Mouse (Mus musculus) kidney, embryonic 14.5 days (tissue): ENCODE measurements around the gene Lrrc31. TPM values are rescaled to one million over a fixed set of nuclear protein-coding genes. Genes with fewer than 3 reads are reported as not detected.

ENCODE experiments used
- ATAC-seq: fragments of 200-750 bp; cut with Nextera tagmentation; 2 replicates; pipeline ENCODE4 v1.8.0; 2017; ENCODE audit warnings: moderate number of reproducible peaks, mild to moderate bottlenecking, moderate TSS enrichment, moderate library complexity; ENCODE audit not compliant: low FRiP score, low TSS enrichment
- H3K27ac ChIP-seq: fragments of 300-500 bp; sonication (generic); 2 replicates; pipeline ENCODE4 v1.5.1; 2014; ENCODE audit warnings: low read depth, mild to moderate bottlenecking, low read length, moderate library complexity, mixed read lengths
- H3K27me3 ChIP-seq: fragments of 300-500 bp; sonication (generic); 2 replicates; pipeline ENCODE4 v1.6.1; 2014; ENCODE audit warnings: mild to moderate bottlenecking, low read length; ENCODE audit not compliant: control insufficient read depth, insufficient read depth
- H3K36me3 ChIP-seq: fragments of 300-500 bp; sonication (generic); 2 replicates; pipeline ENCODE4 v1.6.1; 2014; ENCODE audit warnings: low read length, mixed read lengths; ENCODE audit not compliant: control insufficient read depth, insufficient read depth
- H3K4me1 ChIP-seq: fragments of 300-500 bp; sonication (generic); 2 replicates; pipeline ENCODE4 v1.6.1; 2014; ENCODE audit warnings: low read length, mixed read lengths; ENCODE audit not compliant: control insufficient read depth, insufficient read depth
- H3K4me2 ChIP-seq: fragments of 300-500 bp; sonication (generic); replicated peaks from 2 replicates; pipeline ENCODE4 v1.6.1; 2014; ENCODE audit warnings: low read depth, mild to moderate bottlenecking, low read length
- H3K4me3 ChIP-seq: fragments of 300-500 bp; sonication (generic); 2 replicates; pipeline ENCODE4 v1.5.1; 2014; ENCODE audit warnings: mild to moderate bottlenecking, low read length
- H3K9ac ChIP-seq: fragments of 300-500 bp; sonication (generic); 2 replicates; pipeline ENCODE4 v1.6.1; 2014; ENCODE audit warnings: low read depth, mild to moderate bottlenecking, low read length, moderate library complexity
- H3K9me3 ChIP-seq: fragments of 300-500 bp; sonication (generic); 2 replicates; pipeline ENCODE4 v1.6.1; 2016; ENCODE audit warnings: low read length; ENCODE audit not compliant: control insufficient read depth
- WGBS: fragments of 180-500 bp; shearing (Covaris S2); extraction: QIAGEN DNeasy Blood & Tissue Kit; methylation state at CpG from one replicate; pipeline ENCODE4 v1.1.7; 2014; 5-methylcytosine and 5-hydroxymethylcytosine counted together
- polyA plus RNA-seq: library from polyadenylated mRNA; unstranded; fragments of >200 nt; fragmentation: Nextera tagmentation; extraction: Ambion mirVana; gene quantifications from 2 replicates; pipeline ENCODE4 v1.2.1, GENCODE M21; 2014

Gene Lrrc31
- polyA plus RNA-seq, 1 experiment from 2014 or later, result 0.24 TPM

DNA sequence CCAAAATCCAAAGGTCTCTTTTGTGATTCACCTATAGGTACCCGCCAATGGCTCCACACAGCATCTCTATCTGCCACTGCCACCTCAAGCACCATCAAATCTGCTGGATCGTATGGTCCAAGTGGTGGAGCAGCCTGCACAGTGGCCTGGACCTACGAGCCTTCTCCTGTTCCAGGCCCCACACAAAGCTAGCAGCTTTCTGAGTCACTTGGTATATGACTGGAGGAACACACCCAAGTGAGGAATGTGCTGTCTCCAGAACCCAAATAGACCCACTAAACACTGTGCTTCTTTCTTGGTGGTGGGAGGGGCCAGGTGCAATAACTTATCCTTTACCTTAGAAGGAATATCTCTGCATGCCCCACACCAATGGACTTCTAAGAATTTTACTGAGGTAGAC lies 6.3 kb upstream of the Lrrc31 start:
- H3K9me3 ChIP-seq, result no peaks in the 10 kb centered on the region
- H3K27me3 ChIP-seq, result no peaks in the 10 kb centered on the region
- H3K27ac ChIP-seq, result no peak overlapping the region
- WGBS, result 89% methylated on average over 3 of the region's 3 CpGs
- no peak overlapping the region for H3K4me3 ChIP-seq
- H3K4me2 ChIP-seq, result no peak overlapping the region
- no peak for ATAC-seq
- H3K4me1 ChIP-seq, result no peaks in the 10 kb centered on the region
- no peaks in the 10 kb centered on the region for H3K36me3 ChIP-seq
- H3K9ac ChIP-seq, result no peak overlapping the region

DNA sequence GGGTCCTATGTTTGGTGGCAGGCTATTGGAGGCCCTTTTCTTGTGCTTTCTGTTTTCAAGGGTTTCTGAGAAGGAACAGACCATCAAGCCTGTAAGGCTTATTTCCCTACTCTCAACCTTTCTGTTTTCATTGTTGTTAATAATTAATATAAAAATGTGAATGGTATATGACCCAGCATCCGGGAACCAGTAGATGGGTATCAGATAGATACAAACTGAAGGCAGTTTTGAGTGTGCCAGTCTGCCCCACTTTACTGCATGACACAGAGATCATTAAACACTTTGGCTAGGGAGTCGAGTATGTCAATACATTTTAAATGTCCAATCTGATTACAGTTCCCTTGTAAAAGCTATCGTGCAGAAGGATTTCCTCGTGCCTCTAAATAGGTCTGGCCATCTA lies 1.8 kb downstream of the Lrrc31 start:
- no peaks in the 10 kb centered on the region for H3K4me1 ChIP-seq
- no peak overlapping the region for H3K27ac ChIP-seq
- WGBS, result 42% methylated on average over 4 of the region's 4 CpGs
- H3K9ac ChIP-seq, result no peak overlapping the region
- ATAC-seq, result peak; percentile 32; the same call in 1 of the 2 replicates
- H3K4me2 ChIP-seq, result no peak overlapping the region
- no peak overlapping the region for H3K4me3 ChIP-seq
- no peaks in the 10 kb centered on the region for H3K27me3 ChIP-seq
- no peaks in the 10 kb centered on the region for H3K9me3 ChIP-seq
- no peaks in the 10 kb centered on the region for H3K36me3 ChIP-seq

DNA sequence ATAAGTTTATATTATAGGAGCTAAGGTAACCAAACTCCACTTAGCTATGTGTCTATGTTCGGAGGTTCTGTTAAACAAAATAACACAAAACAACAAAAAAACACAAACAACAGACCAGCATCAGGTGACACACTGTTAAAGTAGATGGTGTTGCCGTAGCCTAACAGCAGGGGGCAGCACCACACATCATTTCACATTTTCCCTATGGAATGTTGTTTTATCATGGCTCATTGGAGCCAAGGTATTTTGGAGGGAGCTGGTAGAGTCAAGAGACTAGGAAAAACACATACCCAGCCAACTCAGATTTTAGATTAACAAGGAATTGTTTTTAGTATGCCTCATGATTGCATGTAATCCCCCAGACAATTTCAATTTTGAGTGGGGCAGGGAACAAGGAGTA lies 3.3 kb downstream of the Lrrc31 start:
- Histone ChIP-seq H3K27me3 (no peaks in the 10 kb centered on the region), H3K27ac (no peak overlapping the region), H3K9me3 (no peaks in the 10 kb centered on the region), H3K4me1 (no peaks in the 10 kb centered on the region), H3K4me2 (no peak overlapping the region), H3K9ac (no peak overlapping the region), H3K36me3 (no peaks in the 10 kb centered on the region), H3K4me3 (no peak overlapping the region)
- ATAC-seq, result peak; percentile 84
- 14% methylated on average over 2 of the region's 2 CpGs for WGBS

DNA sequence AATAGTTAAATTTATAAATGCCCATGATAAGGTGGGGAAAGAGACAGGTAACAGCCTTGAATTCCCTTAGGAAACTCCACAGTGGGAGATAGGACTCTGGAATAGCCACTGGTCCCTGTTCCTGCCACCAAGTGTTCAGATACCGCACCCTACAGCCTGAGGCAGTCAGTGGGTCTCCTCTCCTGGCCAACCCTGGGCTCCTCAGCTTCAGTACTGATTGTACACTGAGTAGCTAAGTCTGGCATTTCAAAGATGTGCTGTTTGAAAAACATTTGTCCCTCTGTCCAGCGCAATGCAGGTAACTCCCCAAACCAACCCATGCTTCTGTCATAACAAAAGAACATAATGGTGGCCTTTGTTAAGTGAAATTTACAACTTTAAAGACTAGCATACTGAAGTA lies 4.0 kb downstream of the Lrrc31 start:
- Histone ChIP-seq H3K36me3 (no peaks in the 10 kb centered on the region), H3K9me3 (no peaks in the 10 kb centered on the region), H3K4me1 (no peaks in the 10 kb centered on the region), H3K27ac (no peak overlapping the region), H3K9ac (no peak overlapping the region), H3K4me3 (no peak overlapping the region), H3K27me3 (no peaks in the 10 kb centered on the region), H3K4me2 (no peak overlapping the region)
- ATAC-seq, result no peak
- 88% methylated on average over 2 of the region's 2 CpGs for WGBS

DNA sequence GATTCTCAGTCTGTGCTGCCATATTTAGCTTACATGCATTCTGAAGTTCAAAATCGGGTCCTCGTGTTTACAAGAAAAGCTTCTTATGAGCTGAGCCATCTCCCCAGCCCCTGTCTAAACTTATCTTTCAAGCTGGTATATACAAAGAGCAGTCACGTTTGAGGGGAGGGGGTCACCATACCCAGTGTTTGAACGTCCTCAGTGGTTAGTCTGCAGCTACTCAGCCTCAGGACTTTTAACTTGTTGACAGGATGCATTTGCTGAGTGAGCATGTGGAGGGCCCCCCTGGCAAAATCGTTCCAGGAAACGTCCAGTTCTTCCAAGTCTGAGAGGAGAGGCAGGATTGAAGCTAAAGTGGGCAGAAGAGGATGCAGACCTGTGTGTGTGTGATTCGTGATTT lies 8.7 kb downstream of the Lrrc31 start:
- H3K27ac ChIP-seq, result no peak overlapping the region
- H3K27me3 ChIP-seq, result no peaks in the 10 kb centered on the region
- H3K36me3 ChIP-seq, result no peaks in the 10 kb centered on the region
- H3K4me1 ChIP-seq, result no peaks in the 10 kb centered on the region
- 66% methylated on average over 7 of the region's 7 CpGs for WGBS
- no peak for ATAC-seq
- H3K4me2 ChIP-seq, result no peak overlapping the region
- H3K9me3 ChIP-seq, result no peaks in the 10 kb centered on the region
- no peak overlapping the region for H3K4me3 ChIP-seq
- H3K9ac ChIP-seq, result no peak overlapping the region

DNA sequence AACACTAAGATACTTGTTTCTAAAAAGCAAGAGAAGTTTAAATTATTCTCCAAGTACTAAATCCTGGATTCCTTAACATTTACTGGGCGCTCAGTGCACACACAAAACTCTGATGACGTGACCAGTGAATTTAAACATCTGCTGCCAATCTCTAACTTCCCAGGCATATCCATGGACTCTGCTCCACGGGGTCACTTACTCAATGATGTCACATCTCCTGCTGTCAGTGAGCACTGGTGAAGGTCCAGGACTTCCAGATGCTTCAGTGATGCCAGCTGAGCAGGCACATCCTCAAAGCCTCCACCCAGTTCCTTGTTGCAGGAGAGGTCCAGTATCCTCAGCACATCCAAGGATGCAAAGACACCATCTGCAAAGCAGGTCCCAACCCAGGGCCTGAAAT lies 12.4 kb downstream of the Lrrc31 start:
- no peaks in the 10 kb centered on the region for H3K36me3 ChIP-seq
- H3K9ac ChIP-seq, result no peak overlapping the region
- H3K27me3 ChIP-seq, result no peaks in the 10 kb centered on the region
- 70% methylated on average over 3 of the region's 3 CpGs for WGBS
- H3K4me3 ChIP-seq, result no peak overlapping the region
- H3K4me1 ChIP-seq, result no peaks in the 10 kb centered on the region
- no peak overlapping the region for H3K27ac ChIP-seq
- H3K4me2 ChIP-seq, result no peak overlapping the region
- ATAC-seq, result no peak
- no peaks in the 10 kb centered on the region for H3K9me3 ChIP-seq

DNA sequence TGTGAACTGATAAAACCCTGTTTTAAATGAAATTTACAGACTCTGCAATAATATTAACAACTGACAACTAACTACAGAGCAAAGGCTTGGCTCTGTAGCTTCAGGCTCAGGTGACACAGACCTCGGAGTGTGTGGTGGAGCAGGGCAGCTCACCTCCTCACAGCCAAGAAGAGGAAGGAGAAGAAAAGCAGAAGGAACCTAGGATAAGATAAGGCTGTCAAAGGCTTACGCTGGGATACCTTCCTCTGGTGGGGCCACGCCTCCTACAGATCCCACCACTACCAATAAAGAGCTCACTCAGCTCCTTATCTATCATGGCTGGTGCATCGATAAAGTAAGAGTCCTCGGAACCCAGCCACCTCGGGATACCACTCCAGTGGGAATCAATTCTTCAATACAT lies 16.5 kb downstream of the Lrrc31 start:
- Histone ChIP-seq H3K36me3 (no peaks in the 10 kb centered on the region), H3K4me3 (no peak overlapping the region), H3K27me3 (no peaks in the 10 kb centered on the region), H3K4me1 (no peaks in the 10 kb centered on the region), H3K4me2 (no peak overlapping the region), H3K9me3 (no peaks in the 10 kb centered on the region), H3K27ac (no peak overlapping the region), H3K9ac (no peak overlapping the region)
- 93% methylated on average over 6 of the region's 6 CpGs for WGBS
- ATAC-seq, result no peak

DNA sequence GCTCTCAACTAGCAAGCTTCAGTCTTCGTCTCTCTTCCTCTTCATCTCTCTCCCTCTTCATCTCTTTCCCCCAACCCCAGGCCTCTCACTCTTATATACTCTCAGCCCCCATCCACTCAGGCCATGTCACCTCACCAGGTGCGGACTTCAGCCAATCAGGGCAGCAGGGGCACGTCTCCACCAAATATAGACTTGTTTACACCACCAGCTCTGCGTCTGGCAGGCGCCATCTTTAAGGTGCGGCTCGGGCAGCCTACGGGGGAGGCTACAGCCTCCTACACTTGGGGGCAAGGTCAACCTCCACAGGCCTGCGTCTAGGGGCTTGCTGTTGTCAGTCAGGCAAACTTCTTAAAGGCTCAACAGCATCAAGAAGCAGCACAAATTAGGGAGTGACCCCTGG lies 41.2 kb downstream of the Lrrc31 start:
- WGBS, result 74% methylated on average over 9 of the region's 9 CpGs
- H3K27me3 ChIP-seq, result no peaks in the 10 kb centered on the region
- no peak overlapping the region for H3K4me2 ChIP-seq
- H3K9me3 ChIP-seq, result no peaks in the 10 kb centered on the region
- no peak overlapping the region for H3K9ac ChIP-seq
- ATAC-seq, result no peak
- no peak overlapping the region for H3K27ac ChIP-seq
- no peaks in the 10 kb centered on the region for H3K36me3 ChIP-seq
- no peaks in the 10 kb centered on the region for H3K4me1 ChIP-seq
- no peak overlapping the region for H3K4me3 ChIP-seq

DNA sequence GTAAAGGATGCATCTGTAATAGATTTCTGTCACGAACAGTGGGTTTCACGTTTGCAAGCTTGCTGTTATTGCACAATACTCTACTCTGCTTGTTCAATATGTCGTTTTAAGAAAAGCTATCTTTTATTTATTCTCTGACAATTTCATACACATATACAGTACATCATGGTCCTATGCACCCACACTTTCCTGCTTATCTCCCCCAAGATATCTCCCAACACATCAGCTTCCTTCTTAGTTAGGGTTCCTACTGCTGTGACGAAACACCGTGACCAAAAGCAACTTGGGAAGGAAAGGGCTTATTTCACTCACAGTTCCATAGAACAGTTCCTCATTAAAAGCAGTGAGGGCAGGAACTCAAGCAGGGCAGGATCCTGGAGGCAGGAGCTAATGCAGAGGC lies 43.7 kb downstream of the Lrrc31 start:
- no peak for ATAC-seq
- Histone ChIP-seq H3K4me2 (no peak overlapping the region), H3K27ac (no peak overlapping the region), H3K27me3 (peaks cover under 1% of the 10 kb centered on the region; the same call in 1 of the 2 replicates), H3K4me3 (no peak overlapping the region), H3K9ac (no peak overlapping the region), H3K4me1 (no peaks in the 10 kb centered on the region), H3K36me3 (no peaks in the 10 kb centered on the region), H3K9me3 (no peaks in the 10 kb centered on the region)
- WGBS, result 85% methylated on average over 5 of the region's 5 CpGs
